Mouse (Mus musculus): Measurements from ENCODE around the gene Dgki.

GRCm38 (mm10) chr6:36845288-36845687, 454.7 kb downstream of the Dgki start:
- TF ChIP-seq ETS1 (IDR thresholded peaks at IDR 0.05; ENCODE audit: low read depth, low read length) (no peak), ELF1 (IDR thresholded peaks at IDR 0.05; ENCODE audit: low read depth, low read length) (no peak), USF2 (IDR thresholded peaks at IDR 0.05; ENCODE audit: borderline replicate concordance in 1 of 2, insufficient read depth in 1 of 2, low read depth in 1 of 2, low read length in 2 of 2) (no peak), HCFC1 (IDR thresholded peaks at IDR 0.05; ENCODE audit: low read depth, low read length) (no peak), MEF2A (IDR thresholded peaks at IDR 0.05; ENCODE audit: extremely low read depth, insufficient replicate concordance, low read depth, low read length, poor library complexity, severe bottlenecking) (no peak)
